24 mouse cellular contexts compared by ENCODE assay signal in the genomic region with DNA sequence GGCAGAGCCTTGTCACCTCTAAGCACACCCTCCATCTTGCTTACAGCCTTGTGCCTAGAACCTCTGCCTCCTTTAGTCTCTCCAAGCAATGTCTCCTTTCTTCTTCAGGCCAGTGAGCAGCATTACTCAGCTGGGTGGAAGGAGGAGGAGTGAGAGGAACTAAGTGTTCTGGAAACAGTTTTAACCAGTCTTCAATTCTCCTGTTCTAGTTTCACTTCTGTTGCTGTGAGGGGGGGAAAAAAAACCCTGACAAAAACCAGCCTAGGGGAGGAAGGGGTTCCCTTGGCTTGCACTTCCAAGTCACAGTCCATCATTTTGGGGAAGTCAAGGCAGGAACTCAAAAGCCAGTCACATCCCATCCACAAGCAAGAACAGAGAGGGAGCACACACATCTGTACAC. TPM values are rescaled to one million over a fixed set of nuclear protein-coding genes. Genes with fewer than 3 reads are reported as not detected.
DNase-seq lines count a peak whose midpoint lies in the region; ATAC-seq and TF ChIP-seq lines count a peak whose summit lies in the region.
"Had no signal": no experiment of that assay in that cellular context is flagged by ENCODE, and none has a peak within 500 bp of the region (broad histone marks: within the 10 kb centered on the region; RNA-seq: fewer than 3 reads in every experiment).

No protein-coding gene starts in this region.

- TF ChIP-seq POLR2A in kidney, adult 2 months (IDR thresholded peaks at IDR 0.05; ENCODE audit: low read depth, low read length) = no peak
- no peak for TF ChIP-seq POLR2A in CH12.LX (IDR thresholded peaks at IDR 0.05; ENCODE audit: low read depth, low read length)

- no peak overlapping the region for H3K9ac ChIP-seq in CH12.LX (ENCODE audit: insufficient read depth, low read depth)
- H3K9ac ChIP-seq: embryonic facial prominence, embryonic 12.5 days; forebrain, postnatal 0 days; liver, embryonic 15.5 days; midbrain, embryonic 13.5 days; neural tube, embryonic 13.5 days had no signal

- dilution Hi-C loops in CH12.LX (cut with MboI; ENCODE audit: extremely low pct_ligation_motif_present, extremely low pct_unique_long_range_greater_than_20kb, low sequenced_read_pairs) = no loop called here

- peak; percentile 65 for ATAC-seq in common myeloid progenitor, adult 5-6 weeks (replicated peaks; ENCODE audit: low read depth, poor library complexity, severe bottlenecking)
- peak; percentile 61; the same call in 1 of the 2 replicates for ATAC-seq in monocyte, adult 5-6 weeks (replicated peaks; ENCODE audit: insufficient number of reproducible peaks, low FRiP score, low TSS enrichment, poor library complexity, severe bottlenecking)
- ATAC-seq: forebrain, postnatal 0 days; hindbrain, embryonic 16.5 days; intestine, embryonic 16.5 days; lung, postnatal 0 days; midbrain, embryonic 13.5 days had no signal

- no peaks in the 10 kb centered on the region for H3K36me3 ChIP-seq in kidney, adult 2 months (ENCODE audit: control insufficient read depth, insufficient read depth, low read length)
- H3K36me3 ChIP-seq in CH12.LX (replicated peaks in 1 of 2; ENCODE audit: control insufficient read depth in 1 of 2, insufficient read depth in 1 of 2, low read length in 1 of 2) = no peaks in the 10 kb centered on the region
- H3K36me3 ChIP-seq: embryonic facial prominence, embryonic 12.5 days; hindbrain, embryonic 10.5 days; liver, embryonic 15.5 days; midbrain, embryonic 13.5 days; neural tube, embryonic 13.5 days had no signal

- peak; percentile 8 for DNase-seq in kidney, adult 2 months
- no peak for DNase-seq in kidney, postnatal 10 days
- DNase-seq in CH12.LX (ENCODE audit: extremely low read depth) = peak; percentile 35
- DNase-seq in adrenal gland, adult 8-10 months = no peak
- no peak for DNase-seq in lung, adult 18-20 months
- DNase-seq: adrenal gland, adult 2 months; B cell, adult 2 months; cerebellum, adult 18-20 months; cerebellum, postnatal 14 days; forebrain, postnatal 0 days; gastrocnemius, postnatal 36 days; kidney, postnatal 36 days had no signal

- TF ChIP-seq CTCF in kidney, adult 2 months (conservative IDR thresholded peaks at IDR 0.05; ENCODE audit: insufficient read depth, insufficient read length, low read depth, low read length) = no peak
- TF ChIP-seq CTCF in CH12.LX (conservative IDR thresholded peaks at IDR 0.05 in 1 of 2, IDR thresholded peaks at IDR 0.05 in 1 of 2; ENCODE audit: low read depth in 2 of 2, low read length in 2 of 2) = no peak

- no peaks in the 10 kb centered on the region for H3K27me3 ChIP-seq in kidney, adult 2 months (replicated peaks; ENCODE audit: control insufficient read depth, insufficient read depth, low read length)
- H3K27me3 ChIP-seq in CH12.LX (replicated peaks) = no peaks in the 10 kb centered on the region
- H3K27me3 ChIP-seq: embryonic facial prominence, embryonic 12.5 days; liver, embryonic 15.5 days; midbrain, embryonic 13.5 days; neural tube, embryonic 13.5 days had no signal

- H3K79me2 ChIP-seq in CH12.LX (replicated peaks; ENCODE audit: control insufficient read depth, extremely low read depth, insufficient read depth, poor library complexity, severe bottlenecking) = no peaks in the 10 kb centered on the region

- H3K27ac ChIP-seq in kidney, adult 2 months (ENCODE audit: insufficient read depth, low read depth, low read length) = no peak overlapping the region
- no peak overlapping the region for H3K27ac ChIP-seq in CH12.LX (ENCODE audit: insufficient read depth, low read depth)
- H3K27ac ChIP-seq: embryonic facial prominence, embryonic 12.5 days; hindbrain, embryonic 10.5 days; liver, embryonic 15.5 days; midbrain, embryonic 13.5 days; neural tube, embryonic 13.5 days had no signal

- no peak for TF ChIP-seq RAD21 in CH12.LX (IDR thresholded peaks at IDR 0.05; ENCODE audit: low read depth, low read length)

- in situ Hi-C loops in CH12.LX (cut with MboI; ENCODE audit: low pct_ligation_motif_present, low pct_unique_long_range_greater_than_20kb, low sequenced_read_pairs) = no loop called here

- no peak overlapping the region for H3K4me3 ChIP-seq in kidney, adult 2 months (ENCODE audit: insufficient read depth, low read depth, low read length)
- no peak overlapping the region for H3K4me3 ChIP-seq in CH12.LX (replicated peaks in 1 of 3; ENCODE audit: low read depth in 2 of 3, low read length in 2 of 3, poor library complexity in 1 of 3)
- H3K4me3 ChIP-seq: embryonic facial prominence, embryonic 12.5 days; hindbrain, embryonic 10.5 days; liver, embryonic 15.5 days; midbrain, embryonic 13.5 days; neural tube, embryonic 13.5 days had no signal

- peak; percentile 73 for TF ChIP-seq EP300 in CH12.LX (IDR thresholded peaks at IDR 0.05; ENCODE audit: low read length)

- no peaks in the 10 kb centered on the region for H3K4me1 ChIP-seq in kidney, adult 2 months (ENCODE audit: control insufficient read depth, insufficient read depth, low read length)
- peaks cover 9 to 58% of the 10 kb centered on the region in 2 experiments for H3K4me1 ChIP-seq in CH12.LX (ENCODE audit: control insufficient read depth in 1 of 2, insufficient read depth in 2 of 2)
- H3K4me1 ChIP-seq: embryonic facial prominence, embryonic 12.5 days; liver, embryonic 15.5 days; midbrain, embryonic 13.5 days; neural tube, embryonic 13.5 days had no signal

- H3K4me2 ChIP-seq in CH12.LX (ENCODE audit: insufficient read depth, low read depth, poor library complexity, severe bottlenecking) = no peak overlapping the region
- H3K4me2 ChIP-seq: embryonic facial prominence, embryonic 12.5 days; heart, embryonic 11.5 days; liver, embryonic 15.5 days; midbrain, embryonic 13.5 days; neural tube, embryonic 13.5 days had no signal

- H3K9me3 ChIP-seq in CH12.LX (replicated peaks; ENCODE audit: low read length) = peaks cover 3% of the 10 kb centered on the region
- H3K9me3 ChIP-seq: hindbrain, embryonic 10.5 days; liver, embryonic 15.5 days; neural tube, embryonic 13.5 days had no signal

TF ChIP-seq in CH12.LX, 34 proteins besides CTCF, POLR2A, EP300 and RAD21:
- TF ChIP-seq IRF4 (IDR thresholded peaks at IDR 0.05; ENCODE audit: low read depth, low read length) (peak; percentile 59), MAFK (IDR thresholded peaks at IDR 0.05; ENCODE audit: insufficient replicate concordance, low read length) (no peak), ZNF384 (IDR thresholded peaks at IDR 0.05; ENCODE audit: low read depth, low read length) (peak; percentile 56; the same call in 1 of the 2 replicates)

RNA-seq across cellular contexts. Expression of gene Pparg, which starts 29.8 kb away (rescaled TPM):
- polyA plus RNA-seq in kidney, adult 2 months (2012; rRNA removed) = 12.8 and 13.5 TPM in 2 replicates
- total RNA-seq in CH12.LX (2012; rRNA removed) (not detected in 2 replicates), CH12.LX (2014; rRNA removed) (not detected in 2 replicates)
- polyA plus RNA-seq in CH12.LX (2012; ENCODE audit: insufficient read length, low read depth) = not detected in 2 replicates
- total RNA-seq in common myeloid progenitor, adult 5-6 weeks (2017) = 1.5 TPM in 1 of 2 replicates, not detected in the other
- total RNA-seq in monocyte, adult 5-6 weeks (2017) = 61.9 to 76.0 TPM (median 69.3 TPM) in 3 replicates
- total RNA-seq in adrenal gland, adult 8-10 months (2022) = 10 to 100 TPM; 15.0 to 49.3 (median 27.3) TPM
- polyA plus RNA-seq: forebrain, embryonic 11.5 days had no signal

Comparison
In these comparisons a context has a peak if more than half of its experiments do, and no peak if none do; other contexts are left out.
1. DNase-seq: peak in kidney, adult 2 months (single experiment) and CH12.LX (single experiment); none in kidney, postnatal 10 days (single experiment), adrenal gland, adult 8-10 months (single experiment) and lung, adult 18-20 months (0 of 2).